Mouse (Mus musculus): Measurements from ENCODE around the gene Ak8.

GRCm38 (mm10) chr2:28792931-28793610, 93.1 kb downstream of the Ak8 start:
- no peak for TF ChIP-seq CTCF (IDR thresholded peaks at IDR 0.05; ENCODE audit: insufficient read depth, low read length)
- no peak for TF ChIP-seq POLR2A (IDR thresholded peaks at IDR 0.05; ENCODE audit: borderline replicate concordance, extremely low read depth, low read depth, low read length)
